Mouse (Mus musculus): ENCODE results near the gene Ppp1r14b. TPM values are rescaled to one million over a fixed set of nuclear protein-coding genes. Genes with fewer than 3 reads are reported as not detected.

The Ppp1r14b gene
- polyA plus RNA-seq, 1 experiment: 98.9 TPM

DNA sequence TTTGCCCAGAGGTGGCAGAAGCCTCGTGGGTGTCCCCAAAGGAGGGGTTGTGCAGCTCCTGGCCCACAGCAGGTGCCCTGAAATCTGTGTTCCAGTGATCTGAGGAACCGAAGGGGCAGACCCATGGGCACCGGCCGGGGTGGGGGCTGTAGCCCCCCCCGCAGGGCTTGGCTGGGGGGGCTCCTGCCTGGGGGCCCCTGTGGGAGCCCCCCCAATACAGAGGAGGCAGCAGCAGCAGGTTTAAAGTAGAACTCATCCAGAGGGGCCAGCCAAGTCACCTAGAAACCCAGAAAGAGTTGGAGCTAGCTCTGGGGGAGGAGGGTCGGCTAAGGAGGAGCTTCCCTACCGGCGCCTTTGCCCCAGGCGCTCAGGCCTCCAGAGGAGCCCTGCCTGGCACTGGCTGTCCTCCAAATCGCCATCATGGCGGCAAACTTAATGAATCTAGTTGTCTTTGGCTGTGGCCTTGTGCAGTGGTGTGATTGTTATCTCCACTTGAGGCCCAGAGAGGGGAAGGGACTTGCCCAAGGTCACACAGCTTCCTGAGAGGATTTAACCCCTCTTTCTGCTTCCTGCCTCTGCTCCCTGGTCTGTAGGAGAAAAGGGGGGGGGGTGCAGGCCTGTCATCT lies 4.2 kb upstream of the Ppp1r14b start:
- DNase-seq (ENCODE audit: low read depth, low spot score): no peak
- WGBS: 20% methylated on average over 11 of the region's 11 CpGs

DNA sequence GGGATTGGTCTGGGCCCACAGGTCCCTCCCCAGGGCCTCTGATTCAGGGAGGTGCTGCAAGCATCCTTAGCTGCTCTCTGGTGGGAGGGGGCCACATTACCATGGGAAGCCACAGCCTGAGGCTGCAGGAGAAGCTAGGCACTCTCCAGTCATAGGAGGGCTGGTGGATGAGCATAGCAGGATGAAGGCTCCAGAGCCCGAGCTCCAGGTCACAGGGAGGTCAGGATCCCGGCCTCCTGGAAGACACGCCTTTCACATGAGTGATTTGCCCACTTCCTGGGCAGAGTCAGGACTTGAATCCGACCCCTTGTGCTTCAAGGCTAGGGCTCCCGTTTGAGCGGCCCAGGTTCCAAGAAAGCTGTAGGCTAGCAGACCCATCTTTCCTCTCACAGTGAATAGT lies 3.1 kb upstream of the Ppp1r14b start:
- no peak for DNase-seq (ENCODE audit: low read depth, low spot score)

DNA sequence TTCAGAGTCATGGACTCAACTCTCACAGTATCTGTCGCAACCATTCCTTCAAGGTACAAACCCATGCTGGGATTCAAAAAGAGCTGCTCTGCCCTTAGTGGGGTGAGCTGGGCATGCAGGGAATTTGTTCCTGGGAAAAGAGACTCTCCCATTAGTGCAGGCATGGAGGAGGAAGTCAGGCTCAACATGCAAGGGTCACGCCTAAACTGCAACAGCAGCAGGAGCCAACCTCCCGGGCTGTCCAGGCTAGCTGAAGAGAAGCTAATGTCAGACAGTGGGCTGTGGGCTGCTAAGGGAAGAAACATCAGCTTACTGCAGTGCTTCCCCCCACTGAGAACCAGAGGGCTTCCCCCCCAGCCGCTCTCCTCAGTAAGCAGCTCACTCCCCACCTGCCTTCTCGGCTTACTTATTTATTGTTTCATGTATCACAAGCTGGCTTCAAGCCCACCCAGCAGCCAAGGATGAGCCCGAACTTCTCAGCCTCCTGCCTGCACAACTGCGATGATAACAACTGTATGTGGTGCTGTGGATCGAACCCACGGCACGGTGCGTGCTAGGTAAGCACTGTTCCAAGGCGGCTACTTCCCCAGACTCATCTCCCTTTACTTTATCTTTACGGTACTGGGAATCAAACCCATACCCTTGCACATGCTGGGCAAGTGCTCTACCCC lies 2.4 kb upstream of the Ppp1r14b start:
- 76% methylated on average over 13 of the region's 13 CpGs for WGBS
- no peak for DNase-seq (ENCODE audit: low read depth, low spot score)

More for the DNA sequence above, 3.1 kb upstream of the Ppp1r14b start:
- 44% methylated on average over 6 of the region's 6 CpGs for WGBS

GRCm38 (mm10) chr19:6973581-6974190 lies 1.1 kb upstream of the Ppp1r14b start:
- WGBS: 34% methylated on average over 12 of the region's 12 CpGs

GRCm38 (mm10) chr19:6975537-6976521 lies 1.1 kb downstream of the Ppp1r14b start, which contains the start of gene Plcb3:
Gene Plcb3, minus strand, starts transcription at chr19:6976470.
- WGBS: 0% methylated on average over 16 of the region's 16 CpGs
- no peak for DNase-seq (ENCODE audit: low read depth, low spot score)

More at GRCm38 (mm10) chr19:6973581-6974190, 1.1 kb upstream of the Ppp1r14b start:
- no peak for DNase-seq (ENCODE audit: low read depth, low spot score)

- WGBS: 81% methylated on average over 13 of the region's 13 CpGs
These were observed 3.2 kb downstream of the Ppp1r14b start for GRCm38 (mm10) chr19:6977759-6978638.

GRCm38 (mm10) chr19:6978639-6978974 lies 3.8 kb downstream of the Ppp1r14b start:
- no peak for DNase-seq (ENCODE audit: low read depth, low spot score)
- WGBS: 37% methylated on average over 3 of the region's 3 CpGs

More at GRCm38 (mm10) chr19:6977759-6978638, 3.2 kb downstream of the Ppp1r14b start:
- DNase-seq (ENCODE audit: low read depth, low spot score): no peak

DNA sequence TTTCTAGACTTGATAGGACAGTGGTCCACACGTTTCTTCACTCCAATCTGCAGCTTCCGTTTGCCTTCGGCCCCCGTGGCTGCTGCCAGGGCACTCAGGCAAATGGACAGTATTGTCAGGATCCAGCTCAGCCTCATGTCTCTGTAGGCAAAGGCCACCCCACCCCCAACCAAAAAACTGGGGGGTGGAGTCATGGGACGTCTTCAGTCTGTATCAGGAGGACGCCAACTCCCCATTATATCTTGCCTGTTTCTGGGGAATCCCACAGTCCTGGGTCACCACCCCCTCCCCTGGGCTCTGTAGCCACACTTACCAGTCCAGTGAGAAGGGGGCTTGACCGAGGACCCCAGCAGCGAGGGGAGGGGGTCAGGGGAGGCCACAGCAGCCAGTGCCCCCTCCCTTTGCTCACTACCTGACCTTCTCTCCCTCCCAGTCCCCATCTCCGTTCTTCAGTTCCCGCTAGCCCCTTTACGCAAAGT lies 4.3 kb downstream of the Ppp1r14b start:
- WGBS: 13% methylated on average over 11 of the region's 11 CpGs
- DNase-seq (ENCODE audit: low read depth, low spot score): no peak

DNA sequence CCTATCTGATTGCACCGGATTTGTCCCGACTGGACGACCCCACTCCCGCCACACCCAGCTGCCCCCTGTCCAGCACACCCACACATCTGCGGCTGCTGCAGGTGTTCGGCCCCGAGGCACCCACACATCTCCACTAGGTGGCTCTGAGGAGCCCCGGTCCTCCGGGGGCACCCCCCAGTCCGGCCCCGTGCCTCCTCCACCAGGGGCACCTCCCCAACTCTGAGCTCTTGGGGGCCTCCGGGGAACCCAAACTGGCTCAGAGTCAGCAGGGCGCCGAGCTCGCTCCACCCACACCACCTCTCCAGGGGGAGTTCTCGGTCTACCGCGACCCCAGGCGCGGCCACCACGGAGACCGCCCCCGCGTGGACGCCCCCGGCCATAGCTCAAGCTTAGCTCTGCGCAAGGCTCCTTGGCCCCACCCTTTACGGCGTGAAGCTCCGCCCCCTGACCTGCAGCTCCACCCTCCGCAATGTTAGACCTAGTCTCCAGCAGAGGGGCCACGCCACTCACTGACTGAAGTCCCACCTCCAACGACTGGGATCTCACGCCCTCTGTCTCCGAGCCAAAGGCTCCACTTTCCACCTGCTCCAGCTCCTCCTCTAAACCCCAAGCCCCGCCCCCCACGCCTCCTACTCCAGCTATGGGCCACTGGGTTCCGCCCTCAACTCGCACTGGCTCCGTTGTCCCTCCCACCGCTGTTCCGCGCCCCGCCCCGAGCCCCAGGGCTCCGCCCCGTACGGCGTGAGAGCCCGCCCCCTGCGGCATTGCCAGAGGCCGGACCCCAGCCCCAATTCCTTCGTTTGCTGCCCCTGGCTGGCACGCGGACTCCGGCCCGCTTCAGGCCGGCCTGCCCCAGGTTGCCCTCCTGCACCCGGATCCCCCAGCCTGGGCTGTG lies 5.0 kb downstream of the Ppp1r14b start:
- DNase-seq (ENCODE audit: low read depth, low spot score): peak; percentile 98
- 1% methylated on average over 59 of the region's 59 CpGs for WGBS

- DNase-seq (ENCODE audit: low read depth, low spot score): peak; percentile 98
- WGBS: 1% methylated on average over 38 of the region's 38 CpGs
These were observed 5.8 kb downstream of the Ppp1r14b start, which contains the start of gene Fkbp2 for GRCm38 (mm10) chr19:6980381-6981093. Gene Fkbp2, minus strand, starts transcription at chr19:6980501.

GRCm38 (mm10) chr19:6981465-6981864 lies 6.7 kb downstream of the Ppp1r14b start:
- DNase-seq (ENCODE audit: low read depth, low spot score): no peak
- WGBS: 79% methylated on average over 4 of the region's 4 CpGs

DNA sequence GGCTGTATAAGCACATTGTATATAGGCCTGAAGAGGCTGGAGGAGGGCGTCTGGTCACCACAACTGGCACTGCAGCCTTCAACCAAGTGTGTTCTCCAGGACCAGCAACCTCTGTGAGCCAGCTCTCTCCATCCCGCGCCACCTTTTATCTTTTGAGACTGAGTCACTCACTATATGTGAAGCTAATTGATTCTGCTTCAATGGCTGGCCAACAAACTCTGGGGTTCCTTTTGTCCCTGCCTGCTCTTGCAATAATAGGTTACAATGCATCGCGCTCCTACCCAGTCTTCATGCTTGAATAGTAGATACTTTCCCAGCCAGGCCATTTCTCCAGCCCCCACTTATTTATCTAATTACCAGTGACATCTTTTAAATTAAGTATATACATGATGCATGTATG lies 8.9 kb downstream of the Ppp1r14b start:
- no peak for DNase-seq (ENCODE audit: low read depth, low spot score)
- WGBS: 99% methylated on average over 5 of the region's 5 CpGs

- 63% methylated on average over 19 of the region's 19 CpGs for whole genome bisulfite sequencing
- no peak for DNase-seq (ENCODE audit: low read depth, low spot score)
These were observed 10.5 kb downstream of the Ppp1r14b start for GRCm38 (mm10) chr19:6985300-6985699.

- DNase-seq (ENCODE audit: low read depth, low spot score): no peak
- WGBS: 75% methylated on average over 10 of the region's 10 CpGs
These were observed 11.4 kb downstream of the Ppp1r14b start for GRCm38 (mm10) chr19:6985951-6986708.

DNA sequence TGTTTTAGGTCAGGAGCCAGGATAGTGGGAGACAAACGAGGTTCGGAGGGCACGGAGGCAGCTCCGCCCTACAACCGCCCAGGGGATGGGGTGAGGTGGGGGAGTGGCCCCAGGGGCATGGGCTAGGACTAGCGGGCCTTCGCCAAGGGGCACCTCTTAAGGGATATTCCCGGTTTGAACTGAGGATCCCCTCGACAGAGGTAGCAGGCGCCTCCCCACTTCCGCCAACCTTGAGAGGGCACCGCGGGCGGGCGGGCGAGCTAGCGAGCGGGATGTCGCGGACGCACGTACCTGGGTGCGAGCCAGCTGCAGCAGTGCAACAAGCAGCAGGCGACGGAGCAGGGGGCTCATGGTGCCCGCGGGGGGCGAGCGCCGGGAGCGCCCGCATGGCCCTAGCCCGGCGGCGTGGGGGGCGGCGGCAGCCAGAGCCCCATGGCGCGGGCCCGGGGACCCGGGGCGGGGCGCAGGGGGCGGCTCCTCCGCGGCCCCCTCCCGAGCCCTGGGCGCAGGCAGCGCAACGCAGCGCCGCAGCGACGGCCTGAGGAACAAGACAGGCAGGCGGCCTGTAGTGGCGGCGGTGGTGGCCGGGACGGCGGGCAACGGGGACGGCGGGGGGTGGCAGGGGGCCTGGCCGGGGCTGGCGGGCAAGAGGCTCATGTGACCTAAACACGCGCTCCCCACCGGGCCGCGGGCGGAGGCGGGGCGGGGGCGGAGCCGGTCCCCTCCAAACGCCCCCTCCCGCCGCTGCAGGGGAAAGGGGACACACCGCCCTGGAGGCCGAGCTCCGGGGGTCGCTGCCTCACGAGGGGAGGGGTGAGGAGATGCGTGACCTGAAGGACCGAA lies 12.5 kb downstream of the Ppp1r14b start, which contains the start of gene Vegfb:
Vegfb (minus strand) TSS at position 591 of the 843 bp plus-strand sequence.
- DNase-seq (ENCODE audit: low read depth, low spot score): no peak
- 2% methylated on average over 82 of the region's 85 CpGs for WGBS
